Mouse (Mus musculus) ES-E14 (cell line): ENCODE measurements around the gene Ppfia1. TPM values are rescaled to one million over a fixed set of nuclear protein-coding genes. Genes with fewer than 3 reads are reported as not detected.

Experiments
- DNase-seq: peaks from one replicate; pipeline ENCODE4 v3.0.0-alpha.2; 2013; ENCODE audit warnings: low read depth, low spot score
- H3K27ac ChIP-seq: 2 replicates; pipeline ENCODE4 v1.5.1; 2012; ENCODE audit warnings: low read depth, mild to moderate bottlenecking, low read length, moderate library complexity, mixed read lengths; ENCODE audit not compliant: poor library complexity, insufficient read depth, severe bottlenecking
- H3K36me3 ChIP-seq: 2 replicates; pipeline ENCODE4 v1.6.1; 2012; ENCODE audit warnings: mild to moderate bottlenecking, low read length, moderate library complexity, mixed read lengths; ENCODE audit not compliant: control insufficient read depth, poor library complexity, insufficient read depth, severe bottlenecking
- H3K4me1 ChIP-seq, 2 experiments: fragments of 150-350 bp in 1 of 2; sonication (generic) in 1 of 2; 2 replicates each; pipeline ENCODE4 v1.6.1; 2012; ENCODE audit warnings: low read length in 2 of 2, mild to moderate bottlenecking in 1 of 2, mixed read lengths in 1 of 2; ENCODE audit not compliant: control insufficient read depth in 2 of 2, insufficient read depth in 2 of 2, poor library complexity in 1 of 2
- H3K4me3 ChIP-seq, 2 experiments: fragments of 150-350 bp in 1 of 2; sonication (generic) in 1 of 2; 2 replicates each; pipeline ENCODE4 v1.5.1; 2012; ENCODE audit warnings: low read length in 2 of 2, low read depth in 1 of 2, mild to moderate bottlenecking in 1 of 2, mixed read lengths in 1 of 2; ENCODE audit not compliant: insufficient read depth in 1 of 2, poor library complexity in 1 of 2, severe bottlenecking in 1 of 2
- H3K9ac ChIP-seq: 2 replicates; pipeline ENCODE4 v1.6.1; 2012; ENCODE audit warnings: low read depth, mild to moderate bottlenecking, low read length, mixed read lengths; ENCODE audit not compliant: poor library complexity, insufficient read depth, severe bottlenecking
- H3K9me3 ChIP-seq: fragments of 150-350 bp; sonication (generic); 2 replicates; pipeline ENCODE4 v1.6.1; 2012; ENCODE audit warnings: low read depth, mild to moderate bottlenecking, low read length; ENCODE audit not compliant: control insufficient read depth, insufficient read depth
- CHD2 ChIP-seq: IDR thresholded peaks from 2 replicates; pipeline ENCODE4 v1.6.1; 2014; ENCODE audit warnings: mild to moderate bottlenecking, low read depth, low read length, inconsistent platforms
- HCFC1 ChIP-seq: IDR thresholded peaks from 2 replicates; pipeline ENCODE4 v1.6.1; 2012; ENCODE audit warnings: low read length, inconsistent platforms, borderline replicate concordance; ENCODE audit not compliant: insufficient read depth
- MAFK ChIP-seq: IDR thresholded peaks from 2 replicates; pipeline ENCODE4 v1.6.1; 2014; ENCODE audit warnings: mild to moderate bottlenecking, low read depth, low read length, inconsistent platforms; ENCODE audit not compliant: insufficient read depth
- ZC3H11A ChIP-seq: IDR thresholded peaks from 2 replicates; pipeline ENCODE4 v1.6.1; 2012; ENCODE audit warnings: low read depth, mild to moderate bottlenecking, inconsistent platforms, low read length, borderline replicate concordance
- ZNF384 ChIP-seq: IDR thresholded peaks from 2 replicates; pipeline ENCODE4 v1.6.1; 2012; ENCODE audit warnings: low read depth, low read length, inconsistent platforms
- in situ Hi-C, 2 experiments: fragments of 600-800 bp; cut with MboI; formaldehyde crosslinking; loops; one replicate each; pipeline ENCODE4 v1.15.1; 2025; ENCODE audit warnings: low sequenced_read_pairs in 2 of 2, inconsistent platforms in 1 of 2; ENCODE audit not compliant: unreplicated experiment in 2 of 2
- total RNA-seq: library from RNA; depleted of rRNA; stranded (reverse); fragments of 300-350 nt; gene quantifications from 2 replicates; pipeline ENCODE4 v1.2.3, GENCODE M21; 2012

The Ppfia1 gene
- total RNA-seq, 1 experiment = 55.1 TPM

DNA sequence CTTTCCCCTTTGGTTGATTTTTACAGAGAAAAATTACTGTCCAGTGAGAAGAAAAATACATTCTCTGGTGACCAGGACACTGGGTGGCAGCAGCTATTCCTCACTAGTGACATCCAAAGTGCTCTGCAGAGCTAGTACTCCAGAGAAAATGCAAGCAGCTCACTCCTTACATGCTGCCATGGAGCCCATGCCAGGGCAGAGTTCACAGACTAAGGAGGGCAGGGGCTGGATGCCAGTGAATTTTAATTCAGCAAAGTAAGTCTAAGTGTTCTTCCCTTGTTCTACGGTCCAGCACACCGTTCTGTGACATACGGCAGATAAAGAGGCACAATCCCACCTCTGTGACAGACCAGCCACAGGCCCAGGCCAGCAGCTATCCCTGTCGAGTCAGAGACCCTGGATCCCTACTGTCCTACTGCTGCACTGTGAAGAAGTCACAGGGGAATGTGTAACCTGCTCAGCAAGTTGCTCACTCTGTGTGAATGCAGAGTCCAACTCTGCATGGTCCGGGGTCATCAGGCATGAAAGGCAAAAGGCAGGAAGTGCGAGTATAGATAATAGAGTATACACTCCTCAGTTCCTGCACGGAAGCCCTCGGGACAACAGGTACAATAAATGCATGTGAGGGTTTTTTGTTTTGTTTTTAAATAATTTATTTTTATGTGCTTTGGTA is 63.2 kb downstream of the Ppfia1 start:
- Histone ChIP-seq H3K9me3 (no peaks in the 10 kb centered on the region), H3K4me3 (no peak overlapping the region), H3K27ac (no peak overlapping the region), H3K4me1 (no peaks in the 10 kb centered on the region), H3K36me3 (peaks cover 25% of the 10 kb centered on the region; the same call in 1 of the 2 replicates), H3K9ac (no peak overlapping the region)
- no peak for TF ChIP-seq HCFC1
- no peak for TF ChIP-seq ZNF384
- no peak for TF ChIP-seq CHD2
- no peak for TF ChIP-seq MAFK
- no peak for TF ChIP-seq ZC3H11A
- no peak for DNase-seq
- in situ Hi-C loops = no loop called here

DNA sequence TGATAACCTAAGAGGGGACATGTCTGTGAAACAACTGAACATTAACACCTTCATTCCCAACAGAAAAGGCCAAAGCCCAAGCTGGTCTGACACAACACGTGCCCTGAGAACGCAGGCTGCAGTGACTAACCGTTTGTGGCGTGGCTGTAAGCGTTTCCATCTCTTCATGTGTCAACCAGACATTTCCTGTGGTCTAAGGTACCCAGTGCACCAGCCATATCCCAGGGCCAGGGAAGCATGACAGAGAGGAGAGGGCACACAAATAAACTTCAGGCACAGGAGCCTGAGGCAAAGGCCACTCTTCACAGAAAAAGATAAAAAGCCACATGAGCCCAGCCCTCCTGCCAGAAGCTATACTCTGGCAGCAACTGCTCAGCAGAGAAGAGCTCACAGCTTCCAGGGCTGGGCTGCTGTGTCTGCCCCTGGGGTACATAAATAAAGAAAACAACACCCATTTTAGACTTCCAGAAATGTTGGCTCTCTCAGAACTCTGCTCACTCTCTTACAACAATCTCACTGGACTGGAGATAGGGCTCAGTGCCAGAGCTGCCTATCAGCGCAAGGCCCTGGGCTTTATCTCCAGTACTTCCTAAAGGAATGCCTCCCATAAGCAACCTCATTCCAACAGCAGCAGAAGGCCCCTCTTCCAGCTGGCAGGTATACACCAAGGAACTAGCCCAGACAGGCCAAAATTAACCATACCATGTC is 64.3 kb downstream of the Ppfia1 start:
- H3K9ac ChIP-seq = no peak overlapping the region
- H3K36me3 ChIP-seq = peaks cover 32% of the 10 kb centered on the region; the same call in 1 of the 2 replicates
- no peak overlapping the region for H3K4me3 ChIP-seq
- no peak for DNase-seq
- H3K4me1 ChIP-seq = no peaks in the 10 kb centered on the region
- no peak for TF ChIP-seq MAFK
- no peak for TF ChIP-seq HCFC1
- no peak for TF ChIP-seq CHD2
- TF ChIP-seq ZC3H11A = no peak
- TF ChIP-seq ZNF384 = no peak
- H3K27ac ChIP-seq = no peak overlapping the region
- no peaks in the 10 kb centered on the region for H3K9me3 ChIP-seq
- in situ Hi-C loops = no loop called here

DNA sequence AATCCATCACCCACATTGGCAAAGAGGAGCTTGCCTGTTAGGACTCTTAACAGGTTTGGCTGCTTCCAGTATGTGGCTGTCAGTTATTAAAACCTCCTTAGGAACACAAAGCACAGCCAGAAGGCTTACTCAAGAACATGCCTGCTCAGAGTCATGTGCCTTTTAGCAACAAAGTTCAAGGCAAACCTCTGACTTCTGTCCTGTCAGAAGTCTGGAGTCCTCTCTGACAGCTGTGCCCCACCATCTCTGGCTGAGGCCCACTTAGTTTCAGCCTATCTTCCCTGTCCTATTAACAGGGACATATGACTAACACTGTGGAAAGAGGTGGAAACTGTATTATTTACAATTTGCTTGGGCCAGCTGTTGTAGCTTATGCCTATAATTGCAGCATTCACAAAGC is 73.2 kb downstream of the Ppfia1 start:
- H3K36me3 ChIP-seq = peaks cover 40% of the 10 kb centered on the region
- H3K9ac ChIP-seq = no peak overlapping the region
- TF ChIP-seq HCFC1 (no peak), CHD2 (no peak), ZC3H11A (no peak), MAFK (no peak), ZNF384 (no peak)
- H3K27ac ChIP-seq = no peak overlapping the region
- in situ Hi-C loops = no loop called here
- no peaks in the 10 kb centered on the region for H3K4me1 ChIP-seq
- H3K9me3 ChIP-seq = no peaks in the 10 kb centered on the region
- no peak overlapping the region for H3K4me3 ChIP-seq
- no peak for DNase-seq

DNA sequence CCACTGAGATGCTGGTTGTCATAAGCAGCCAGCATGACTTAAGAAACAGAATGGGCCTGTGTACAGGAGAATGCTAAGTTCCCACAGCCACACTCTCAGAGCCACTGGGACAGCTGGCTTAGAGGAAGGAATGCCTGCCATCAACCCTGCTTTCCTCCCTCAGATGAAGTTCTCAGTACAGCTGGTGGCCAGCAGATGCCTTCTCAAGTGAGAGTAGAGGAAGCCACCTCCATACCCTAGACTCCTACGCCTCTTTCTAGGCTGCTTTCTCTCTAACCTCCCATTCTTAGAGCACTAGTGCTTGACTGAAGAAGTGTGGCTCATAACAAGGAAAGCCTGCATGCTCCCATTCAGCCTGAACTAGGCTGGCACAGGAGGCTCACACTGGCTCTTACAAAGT is 74.0 kb downstream of the Ppfia1 start:
- in situ Hi-C loops = no loop called here
- H3K36me3 ChIP-seq = peaks cover 36% of the 10 kb centered on the region
- H3K9me3 ChIP-seq = no peaks in the 10 kb centered on the region
- no peaks in the 10 kb centered on the region for H3K4me1 ChIP-seq
- TF ChIP-seq HCFC1 (no peak), CHD2 (no peak), MAFK (no peak), ZC3H11A (no peak), ZNF384 (no peak)
- no peak overlapping the region for H3K4me3 ChIP-seq
- no peak overlapping the region for H3K27ac ChIP-seq
- H3K9ac ChIP-seq = no peak overlapping the region
- DNase-seq = no peak
